Mouse (Mus musculus): Measurements from ENCODE around the gene Large1. TPM values are rescaled to one million over a fixed set of nuclear protein-coding genes. Genes with fewer than 3 reads are reported as not detected.

The Large1 gene
- polyA plus RNA-seq, 1 experiment from 2014 or later: 14.8 TPM

DNA sequence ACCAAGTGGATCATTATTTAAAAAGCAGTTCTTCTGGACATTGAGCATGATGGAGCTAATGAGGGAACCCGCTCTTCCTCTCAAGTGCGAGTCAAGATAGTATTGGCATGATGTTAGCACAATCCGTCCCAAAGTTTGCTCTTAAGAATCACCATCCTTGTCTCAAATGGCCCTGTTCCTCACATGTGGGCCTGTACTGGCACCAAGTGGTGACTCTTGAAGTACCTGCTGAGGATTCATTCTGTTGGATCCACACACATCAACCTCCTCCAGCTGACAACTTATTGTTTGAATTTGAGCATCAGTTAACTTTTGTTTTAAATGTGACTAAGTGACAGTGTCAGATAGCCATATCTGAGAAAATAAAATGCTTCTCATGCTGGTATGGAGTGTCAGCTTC is 540.6 kb downstream of the Large1 start:
- no peak overlapping the region for H3K9ac ChIP-seq (ENCODE audit: low read depth, low read length)
- no peak overlapping the region for H3K4me2 ChIP-seq (ENCODE audit: low read length)
- H3K9me3 ChIP-seq (replicated peaks; ENCODE audit: control insufficient read depth, low read length, poor library complexity, severe bottlenecking): no peaks in the 10 kb centered on the region
- peaks cover 8% of the 10 kb centered on the region for H3K36me3 ChIP-seq (ENCODE audit: control insufficient read depth, insufficient read depth, low read length)
- H3K4me3 ChIP-seq (ENCODE audit: low read depth, low read length): no peak overlapping the region
- no peaks in the 10 kb centered on the region for H3K27me3 ChIP-seq (ENCODE audit: control insufficient read depth, insufficient read depth, low read depth, low read length)
- no peaks in the 10 kb centered on the region for H3K4me1 ChIP-seq (ENCODE audit: control insufficient read depth, insufficient read depth, low read length)
- 92% methylated on average over 3 of the region's 3 CpGs for WGBS
- H3K27ac ChIP-seq (ENCODE audit: low read length): no peak overlapping the region
- ATAC-seq: no peak

DNA sequence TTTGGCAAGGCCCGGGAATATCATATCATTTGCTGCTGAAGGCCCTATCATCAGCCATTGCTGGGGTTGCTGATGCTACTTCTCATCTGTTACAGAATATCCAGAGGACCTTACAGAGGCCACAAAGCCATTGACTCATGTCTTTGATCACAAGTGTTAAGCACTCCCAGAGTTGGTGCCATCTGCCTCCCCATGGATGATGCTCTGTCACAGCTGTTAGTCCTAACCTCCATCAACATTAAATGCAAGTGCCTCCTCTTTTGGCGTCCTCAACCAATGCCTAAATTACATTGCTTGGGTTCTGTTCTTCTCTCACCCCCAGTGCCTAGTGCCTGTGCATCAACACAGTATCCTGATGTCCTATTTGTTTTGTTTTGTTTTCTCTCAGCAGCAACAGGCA is 551.8 kb downstream of the Large1 start:
- H3K4me2 ChIP-seq (ENCODE audit: low read length): no peak overlapping the region
- no peak overlapping the region for H3K27ac ChIP-seq (ENCODE audit: low read length)
- H3K36me3 ChIP-seq (ENCODE audit: control insufficient read depth, insufficient read depth, low read length): no peaks in the 10 kb centered on the region
- 87% methylated on average over 2 of the region's 2 CpGs for WGBS
- H3K9ac ChIP-seq (ENCODE audit: low read depth, low read length): no peak overlapping the region
- H3K9me3 ChIP-seq (replicated peaks; ENCODE audit: control insufficient read depth, low read length, poor library complexity, severe bottlenecking): no peaks in the 10 kb centered on the region
- H3K4me1 ChIP-seq (ENCODE audit: control insufficient read depth, insufficient read depth, low read length): no peaks in the 10 kb centered on the region
- no peak for ATAC-seq
- H3K27me3 ChIP-seq (ENCODE audit: control insufficient read depth, insufficient read depth, low read depth, low read length): no peaks in the 10 kb centered on the region
- no peak overlapping the region for H3K4me3 ChIP-seq (ENCODE audit: low read depth, low read length)

DNA sequence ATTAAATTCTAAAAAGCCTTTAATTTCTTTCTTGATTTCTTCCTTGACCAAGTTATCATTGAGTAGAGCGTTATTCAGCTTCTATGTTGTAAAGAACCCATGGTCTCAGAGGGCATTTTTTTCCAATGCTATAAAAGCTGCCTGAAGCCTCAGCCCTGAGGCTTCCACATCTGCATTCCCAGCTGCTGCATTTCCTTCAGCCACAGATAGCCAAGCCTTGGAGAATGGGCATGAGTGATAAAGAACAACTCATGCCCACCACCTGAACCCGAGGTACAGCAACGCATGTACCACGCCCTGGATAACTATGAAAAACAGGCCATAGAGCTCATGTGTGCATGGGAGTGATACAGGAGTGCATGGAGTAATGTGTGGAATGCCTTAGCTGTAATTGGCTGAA is 572.7 kb downstream of the Large1 start:
- no peaks in the 10 kb centered on the region for H3K27me3 ChIP-seq (ENCODE audit: control insufficient read depth, insufficient read depth, low read depth, low read length)
- H3K4me2 ChIP-seq (ENCODE audit: low read length): no peak overlapping the region
- 95% methylated on average over 4 of the region's 4 CpGs for WGBS
- no peak overlapping the region for H3K27ac ChIP-seq (ENCODE audit: low read length)
- no peaks in the 10 kb centered on the region for H3K36me3 ChIP-seq (ENCODE audit: control insufficient read depth, insufficient read depth, low read length)
- no peaks in the 10 kb centered on the region for H3K4me1 ChIP-seq (ENCODE audit: control insufficient read depth, insufficient read depth, low read length)
- H3K9ac ChIP-seq (ENCODE audit: low read depth, low read length): no peak overlapping the region
- H3K9me3 ChIP-seq (replicated peaks; ENCODE audit: control insufficient read depth, low read length, poor library complexity, severe bottlenecking): no peaks in the 10 kb centered on the region
- H3K4me3 ChIP-seq (ENCODE audit: low read depth, low read length): no peak overlapping the region
- no peak for ATAC-seq

DNA sequence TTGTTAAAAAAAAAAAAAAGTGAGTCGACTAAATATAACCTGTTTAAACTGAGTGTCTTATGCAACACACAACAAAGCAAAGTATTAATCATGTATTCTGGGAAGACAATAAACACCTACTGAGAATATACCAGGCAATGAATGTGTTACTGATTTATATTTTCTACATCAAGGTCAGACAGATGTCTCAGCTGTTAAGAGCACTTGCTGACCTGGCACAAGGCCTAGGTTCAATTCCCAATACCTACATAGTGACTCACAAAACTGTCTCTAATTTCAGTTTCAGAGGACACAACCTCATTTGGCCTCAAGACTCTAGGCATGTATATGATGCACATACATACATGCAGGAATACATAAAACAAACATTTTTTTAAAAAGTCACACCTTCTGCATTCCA is 575.5 kb downstream of the Large1 start:
- no peaks in the 10 kb centered on the region for H3K9me3 ChIP-seq (replicated peaks; ENCODE audit: control insufficient read depth, low read length, poor library complexity, severe bottlenecking)
- no peaks in the 10 kb centered on the region for H3K27me3 ChIP-seq (ENCODE audit: control insufficient read depth, insufficient read depth, low read depth, low read length)
- H3K36me3 ChIP-seq (ENCODE audit: control insufficient read depth, insufficient read depth, low read length): no peaks in the 10 kb centered on the region
- H3K9ac ChIP-seq (ENCODE audit: low read depth, low read length): no peak overlapping the region
- ATAC-seq: no peak
- H3K4me3 ChIP-seq (ENCODE audit: low read depth, low read length): no peak overlapping the region
- H3K27ac ChIP-seq (ENCODE audit: low read length): no peak overlapping the region
- no peaks in the 10 kb centered on the region for H3K4me1 ChIP-seq (ENCODE audit: control insufficient read depth, insufficient read depth, low read length)
- H3K4me2 ChIP-seq (ENCODE audit: low read length): no peak overlapping the region
- WGBS: 81% methylated on average over 1 of the region's 1 CpGs

DNA sequence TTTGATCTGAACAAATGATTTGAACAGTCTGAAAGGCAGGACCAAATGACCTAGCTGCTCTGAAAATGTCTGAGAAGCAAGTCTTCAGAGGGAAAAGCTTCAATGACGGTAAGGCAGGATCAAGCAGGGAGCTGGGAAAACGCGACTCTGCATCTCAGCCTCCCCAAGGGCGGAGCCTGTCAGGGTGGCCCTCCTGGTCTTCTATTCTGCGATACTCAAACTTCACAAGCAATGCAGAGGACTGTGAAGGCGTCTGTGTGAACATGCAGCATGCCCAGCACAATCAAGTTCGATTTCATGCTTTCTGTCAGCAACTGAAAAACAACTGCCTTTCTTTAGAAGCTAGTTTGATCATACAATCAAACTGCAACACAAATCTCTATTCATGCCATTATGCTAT is 586.6 kb downstream of the Large1 start:
- H3K9me3 ChIP-seq (replicated peaks; ENCODE audit: control insufficient read depth, low read length, poor library complexity, severe bottlenecking): no peaks in the 10 kb centered on the region
- no peak overlapping the region for H3K27ac ChIP-seq (ENCODE audit: low read length)
- H3K27me3 ChIP-seq (ENCODE audit: control insufficient read depth, insufficient read depth, low read depth, low read length): peaks cover 4% of the 10 kb centered on the region; the same call in 1 of the 2 replicates
- H3K4me3 ChIP-seq (ENCODE audit: low read depth, low read length): no peak overlapping the region
- H3K4me1 ChIP-seq (ENCODE audit: control insufficient read depth, insufficient read depth, low read length): no peaks in the 10 kb centered on the region
- no peak for ATAC-seq
- no peak overlapping the region for H3K9ac ChIP-seq (ENCODE audit: low read depth, low read length)
- no peaks in the 10 kb centered on the region for H3K36me3 ChIP-seq (ENCODE audit: control insufficient read depth, insufficient read depth, low read length)
- H3K4me2 ChIP-seq (ENCODE audit: low read length): no peak overlapping the region
- WGBS: 21% methylated on average over 7 of the region's 7 CpGs

DNA sequence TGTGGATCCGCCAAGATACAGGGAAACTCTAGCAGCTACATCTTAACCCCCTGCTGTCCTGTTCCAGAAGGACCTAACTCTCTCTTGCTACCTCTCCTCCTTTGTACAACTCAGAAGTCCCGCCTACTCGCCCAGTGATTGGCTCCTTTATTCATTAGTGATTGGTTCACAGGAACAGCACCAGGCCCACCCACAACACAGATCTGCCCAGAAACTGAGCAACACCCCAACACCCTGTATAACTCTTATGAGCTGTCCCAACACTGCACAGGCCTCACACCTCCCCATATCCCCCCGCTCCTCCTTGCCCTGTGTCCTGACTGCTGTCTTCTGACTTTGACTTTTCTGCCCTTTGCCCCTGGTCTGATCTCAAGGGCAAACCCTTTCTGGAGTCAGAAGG is 587.6 kb downstream of the Large1 start:
- no peaks in the 10 kb centered on the region for H3K9me3 ChIP-seq (replicated peaks; ENCODE audit: control insufficient read depth, low read length, poor library complexity, severe bottlenecking)
- H3K4me3 ChIP-seq (ENCODE audit: low read depth, low read length): no peak overlapping the region
- peaks cover 4% of the 10 kb centered on the region; the same call in 1 of the 2 replicates for H3K27me3 ChIP-seq (ENCODE audit: control insufficient read depth, insufficient read depth, low read depth, low read length)
- H3K36me3 ChIP-seq (ENCODE audit: control insufficient read depth, insufficient read depth, low read length): no peaks in the 10 kb centered on the region
- WGBS: 68% methylated on average over 4 of the region's 4 CpGs
- H3K4me1 ChIP-seq (ENCODE audit: control insufficient read depth, insufficient read depth, low read length): no peaks in the 10 kb centered on the region
- H3K4me2 ChIP-seq (ENCODE audit: low read length): no peak overlapping the region
- H3K9ac ChIP-seq (ENCODE audit: low read depth, low read length): no peak overlapping the region
- no peak overlapping the region for H3K27ac ChIP-seq (ENCODE audit: low read length)
- ATAC-seq: no peak

Small RNA genes within 50 kb of the gene (microRNA-seq; reads per million reads assigned to microRNA genes)
- gene Mir28b: 0.52 reads per million
